Mouse (Mus musculus): ENCODE measurements around the gene Slc17a2. TPM values are rescaled to one million over a fixed set of nuclear protein-coding genes. Genes with fewer than 3 reads are reported as not detected.

Gene Slc17a2
- polyA plus RNA-seq, 1 experiment from 2014 or later: not detected

DNA sequence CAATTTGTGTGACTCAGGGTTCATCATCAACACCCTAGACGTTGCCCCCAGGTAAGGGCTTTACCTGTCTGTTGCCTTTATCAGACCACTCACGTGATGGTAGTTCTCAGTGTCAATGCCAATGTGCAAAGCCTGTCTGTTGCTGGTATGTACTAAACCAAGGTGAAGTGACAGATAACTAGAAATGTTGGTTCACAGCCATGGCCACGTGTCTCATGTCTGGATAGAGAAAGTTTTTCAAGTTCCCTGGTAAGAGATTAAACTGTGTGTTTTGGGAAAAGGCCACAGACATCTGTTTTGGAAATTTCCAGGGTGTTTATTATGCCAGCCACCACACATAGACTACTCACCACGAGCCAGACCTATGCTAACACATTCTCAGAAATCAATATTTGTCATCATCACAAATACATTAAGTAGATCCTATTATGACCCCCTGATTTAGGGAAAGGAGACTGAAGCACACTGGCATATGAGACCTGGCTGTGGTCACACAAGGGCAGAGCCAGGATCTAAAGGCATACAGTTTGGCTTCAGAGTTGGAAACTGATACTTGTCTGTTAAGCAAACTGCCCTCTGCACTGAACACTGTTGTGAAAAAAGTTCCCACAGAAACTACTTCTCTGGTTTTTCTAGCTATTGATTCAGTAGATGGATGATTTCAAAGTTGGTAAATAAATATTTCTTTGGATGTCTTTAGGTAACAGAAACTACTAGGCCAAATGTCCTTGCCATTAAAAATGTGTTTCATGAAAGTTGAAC is 13.6 kb downstream of the Slc17a2 start:
- 77% methylated on average over 4 of the region's 4 CpGs for WGBS
- no peak for DNase-seq (ENCODE audit: low spot score)
- H3K27ac ChIP-seq (replicated peaks): no peak overlapping the region
- no peak overlapping the region for H3K4me3 ChIP-seq
- H3K9me3 ChIP-seq: no peaks in the 10 kb centered on the region
- H3K27me3 ChIP-seq (replicated peaks; ENCODE audit: low read depth, poor library complexity, severe bottlenecking): no peaks in the 10 kb centered on the region
- H3K4me1 ChIP-seq: peaks cover 7% of the 10 kb centered on the region
- no peaks in the 10 kb centered on the region for H3K36me3 ChIP-seq (replicated peaks)

DNA sequence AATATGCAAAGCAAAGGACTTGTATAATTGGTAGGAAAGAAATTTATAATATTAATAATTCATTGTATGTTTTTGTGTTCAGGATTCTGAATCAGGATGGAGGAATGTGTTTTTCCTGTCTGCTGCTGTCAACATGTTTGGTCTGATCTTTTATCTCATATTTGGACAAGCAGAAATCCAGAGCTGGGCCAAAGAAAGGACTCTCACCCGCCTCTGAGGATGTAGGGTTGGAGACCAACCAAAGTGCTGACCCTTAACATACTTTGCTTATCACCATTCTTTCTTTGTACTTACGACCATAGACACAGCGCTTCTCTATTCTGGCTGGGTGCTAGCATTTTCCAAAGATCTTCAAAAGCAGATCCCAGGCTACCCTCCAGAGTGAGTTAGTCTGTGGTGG is 15.4 kb downstream of the Slc17a2 start:
- no peak overlapping the region for H3K4me3 ChIP-seq
- H3K27ac ChIP-seq (replicated peaks): no peak overlapping the region
- H3K9me3 ChIP-seq: no peaks in the 10 kb centered on the region
- 89% methylated on average over 3 of the region's 3 CpGs for WGBS
- H3K4me1 ChIP-seq: peaks cover 7% of the 10 kb centered on the region
- no peak for DNase-seq (ENCODE audit: low spot score)
- no peaks in the 10 kb centered on the region for H3K36me3 ChIP-seq (replicated peaks)
- no peaks in the 10 kb centered on the region for H3K27me3 ChIP-seq (replicated peaks; ENCODE audit: low read depth, poor library complexity, severe bottlenecking)

DNA sequence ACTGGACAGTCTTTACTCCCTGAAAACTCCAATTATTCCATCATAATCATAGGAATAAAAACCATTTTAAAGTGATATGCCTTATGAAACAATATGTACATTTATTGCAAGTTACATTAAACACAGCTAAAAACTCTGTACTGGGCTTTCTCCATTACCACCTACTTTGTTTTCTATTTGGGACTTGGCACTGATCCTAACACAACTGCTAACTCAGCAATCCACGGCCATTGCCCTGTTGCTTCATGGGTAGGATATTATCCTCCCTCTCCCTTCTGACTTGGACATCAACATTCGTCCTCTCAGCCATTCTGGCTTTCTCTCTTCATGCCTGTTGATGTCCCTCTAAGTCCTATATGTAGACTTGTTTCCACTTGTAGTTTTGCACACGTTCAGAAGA is 19.8 kb downstream of the Slc17a2 start:
- no peaks in the 10 kb centered on the region for H3K9me3 ChIP-seq
- no peaks in the 10 kb centered on the region for H3K27me3 ChIP-seq (replicated peaks; ENCODE audit: low read depth, poor library complexity, severe bottlenecking)
- WGBS: 83% methylated on average over 3 of the region's 3 CpGs
- no peak for DNase-seq (ENCODE audit: low spot score)
- no peak overlapping the region for H3K27ac ChIP-seq (replicated peaks)
- H3K4me1 ChIP-seq: no peaks in the 10 kb centered on the region
- H3K36me3 ChIP-seq (replicated peaks): no peaks in the 10 kb centered on the region
- no peak overlapping the region for H3K4me3 ChIP-seq

DNA sequence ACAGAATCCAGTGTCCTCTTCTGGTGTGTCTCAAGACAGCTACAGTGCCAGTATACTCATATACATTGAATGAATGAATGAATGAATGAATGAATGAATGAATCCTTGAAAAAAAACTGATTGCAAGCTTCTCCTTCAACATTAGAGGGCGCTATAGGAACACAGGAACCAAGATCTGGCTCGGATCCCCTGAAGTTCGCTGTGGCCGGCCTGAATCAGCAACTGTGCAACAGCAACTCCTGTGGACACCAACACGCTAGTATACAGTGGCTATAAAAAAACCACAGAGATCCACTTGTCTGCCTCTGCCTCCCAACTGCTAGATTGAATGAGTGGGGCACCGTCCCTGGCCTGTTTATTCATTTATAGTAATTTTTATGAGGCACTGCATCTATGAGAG is 26.3 kb downstream of the Slc17a2 start:
- H3K9me3 ChIP-seq: no peaks in the 10 kb centered on the region
- no peaks in the 10 kb centered on the region for H3K36me3 ChIP-seq (replicated peaks)
- peak; percentile 53 for DNase-seq (ENCODE audit: low spot score)
- no peaks in the 10 kb centered on the region for H3K4me1 ChIP-seq
- H3K27ac ChIP-seq (replicated peaks): no peak overlapping the region
- WGBS: 20% methylated on average over 6 of the region's 6 CpGs
- no peaks in the 10 kb centered on the region for H3K27me3 ChIP-seq (replicated peaks; ENCODE audit: low read depth, poor library complexity, severe bottlenecking)
- no peak overlapping the region for H3K4me3 ChIP-seq

DNA sequence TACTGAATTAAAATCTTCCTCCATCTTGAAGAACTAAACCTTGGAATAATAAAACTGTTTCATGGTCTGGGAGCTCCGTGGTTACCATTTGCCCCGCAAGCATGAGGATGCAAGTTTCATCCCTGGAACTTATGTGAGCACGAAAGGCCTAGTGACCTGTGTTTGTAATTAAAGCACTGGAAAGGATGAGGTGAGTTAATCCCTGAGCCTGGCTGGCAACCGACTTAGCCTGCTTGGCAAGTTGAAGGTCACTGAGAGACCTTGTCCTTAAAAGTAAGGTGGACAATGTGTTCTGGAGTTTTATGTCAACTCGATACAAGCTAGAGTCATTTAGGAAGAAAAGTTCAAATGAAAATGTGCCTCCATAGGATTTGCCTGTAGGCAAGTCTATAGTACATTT is 28.0 kb downstream of the Slc17a2 start:
- H3K9me3 ChIP-seq: no peaks in the 10 kb centered on the region
- 87% methylated on average over 5 of the region's 5 CpGs for WGBS
- no peak for DNase-seq (ENCODE audit: low spot score)
- no peaks in the 10 kb centered on the region for H3K4me1 ChIP-seq
- no peaks in the 10 kb centered on the region for H3K27me3 ChIP-seq (replicated peaks; ENCODE audit: low read depth, poor library complexity, severe bottlenecking)
- H3K36me3 ChIP-seq (replicated peaks): no peaks in the 10 kb centered on the region
- H3K27ac ChIP-seq (replicated peaks): no peak overlapping the region
- no peak overlapping the region for H3K4me3 ChIP-seq

DNA sequence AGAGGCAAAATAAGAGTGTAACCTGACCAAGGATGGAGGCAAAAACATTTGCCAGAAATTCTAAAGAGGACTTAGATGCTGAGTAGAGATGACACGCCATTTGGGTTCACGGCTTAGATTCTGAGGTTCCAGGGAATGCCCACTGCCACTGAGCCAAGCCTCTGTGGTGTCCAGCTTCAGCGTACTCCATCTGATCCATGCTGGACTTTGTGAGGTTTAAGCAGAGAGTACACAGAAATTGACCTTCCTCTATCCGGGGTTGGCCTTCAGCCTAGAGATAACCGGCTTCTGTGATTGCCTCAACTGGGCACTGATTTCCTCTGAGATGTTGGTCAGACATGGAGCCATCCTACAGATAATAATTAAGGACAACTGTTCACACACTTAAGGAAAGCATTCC is 29.8 kb downstream of the Slc17a2 start:
- DNase-seq (ENCODE audit: low spot score): no peak
- WGBS: 92% methylated on average over 5 of the region's 5 CpGs

DNA sequence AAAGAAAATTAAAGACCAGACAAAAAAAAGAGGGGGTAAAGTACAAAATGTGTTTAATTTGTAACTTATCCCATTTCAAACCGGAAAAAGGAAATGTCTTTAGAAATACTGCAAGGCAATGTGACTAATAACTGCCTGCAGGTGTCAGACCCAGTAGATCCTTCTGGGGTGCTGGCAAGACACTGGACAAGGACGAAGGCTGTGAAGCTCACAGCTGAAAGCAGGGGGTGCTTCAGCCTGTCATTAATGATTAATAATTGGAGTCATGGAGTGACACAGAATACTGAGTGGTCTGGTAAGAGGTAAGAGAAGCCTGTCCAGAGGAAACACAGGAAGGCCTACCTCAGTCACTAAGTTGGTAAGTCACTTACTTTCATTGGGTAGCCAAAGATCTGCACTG is 32.5 kb downstream of the Slc17a2 start, which contains the start of gene Slc17a3:
Slc17a3 (plus strand) TSS at position 127 of the 400 bp plus-strand sequence.
- Histone ChIP-seq H3K9me3 (no peaks in the 10 kb centered on the region), H3K36me3 (replicated peaks) (no peaks in the 10 kb centered on the region), H3K27ac (replicated peaks) (no peak within 1 kb of the TSS), H3K4me1 (no peaks in the 10 kb centered on the region), H3K4me3 (no peak within 1 kb of the TSS), H3K27me3 (replicated peaks; ENCODE audit: low read depth, poor library complexity, severe bottlenecking) (no peaks in the 10 kb centered on the region)
- DNase-seq (ENCODE audit: low spot score): no peak
- WGBS: 88% methylated on average over 2 of the region's 2 CpGs

More for the DNA sequence above, 29.8 kb downstream of the Slc17a2 start:
- Histone ChIP-seq H3K27ac (replicated peaks) (no peak overlapping the region), H3K4me3 (no peak overlapping the region), H3K36me3 (replicated peaks) (no peaks in the 10 kb centered on the region), H3K9me3 (no peaks in the 10 kb centered on the region), H3K4me1 (no peaks in the 10 kb centered on the region), H3K27me3 (replicated peaks; ENCODE audit: low read depth, poor library complexity, severe bottlenecking) (no peaks in the 10 kb centered on the region)

DNA sequence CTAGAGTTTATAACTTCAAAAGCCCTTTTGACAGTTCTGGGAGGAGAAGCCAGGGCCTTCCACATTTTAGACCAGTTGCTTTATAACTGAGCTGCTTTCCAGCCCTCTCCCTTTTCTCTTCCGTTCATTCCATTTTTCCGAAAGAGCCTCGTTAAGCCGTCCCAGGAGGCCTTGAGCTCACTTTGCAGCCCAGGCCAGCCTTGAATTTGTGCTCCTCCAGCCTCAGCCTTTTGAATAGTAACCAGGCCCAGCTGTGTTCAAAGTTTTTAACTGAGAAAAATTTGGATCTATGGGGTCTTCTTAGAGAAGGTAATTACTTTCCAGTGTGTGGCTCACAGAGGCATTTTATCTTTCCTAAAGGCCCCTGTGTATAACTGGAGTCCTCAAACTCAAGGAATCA is 39.1 kb downstream of the Slc17a2 start:
- no peak overlapping the region for H3K27ac ChIP-seq (replicated peaks)
- no peaks in the 10 kb centered on the region for H3K9me3 ChIP-seq
- H3K4me3 ChIP-seq: no peak overlapping the region
- H3K36me3 ChIP-seq (replicated peaks): no peaks in the 10 kb centered on the region
- no peaks in the 10 kb centered on the region for H3K27me3 ChIP-seq (replicated peaks; ENCODE audit: low read depth, poor library complexity, severe bottlenecking)
- no peak for DNase-seq (ENCODE audit: low spot score)
- H3K4me1 ChIP-seq: no peaks in the 10 kb centered on the region
- 53% methylated on average over 4 of the region's 4 CpGs for WGBS

DNA sequence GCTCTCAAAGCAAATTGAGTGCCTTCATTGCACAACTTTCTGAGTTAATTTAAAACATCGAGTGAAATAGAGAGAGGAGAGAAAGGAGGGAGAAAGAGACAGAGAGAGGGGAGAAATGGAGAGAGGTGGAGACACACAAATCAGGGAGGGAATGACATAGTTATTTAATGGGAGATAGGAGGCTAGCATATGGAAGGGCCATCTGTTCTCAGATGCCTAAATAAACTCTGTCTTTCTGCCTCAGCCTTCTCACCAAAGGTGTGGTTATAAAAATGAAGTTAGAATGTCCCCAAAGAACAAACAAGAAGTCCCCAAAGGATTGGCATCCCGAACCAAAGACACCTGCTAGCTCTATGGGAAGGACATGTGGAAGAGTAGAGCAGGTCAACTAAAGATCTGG is 42.5 kb downstream of the Slc17a2 start:
- H3K4me1 ChIP-seq: no peaks in the 10 kb centered on the region
- DNase-seq (ENCODE audit: low spot score): no peak
- no peaks in the 10 kb centered on the region for H3K9me3 ChIP-seq
- no peak overlapping the region for H3K4me3 ChIP-seq
- H3K27ac ChIP-seq (replicated peaks): no peak overlapping the region
- no peaks in the 10 kb centered on the region for H3K27me3 ChIP-seq (replicated peaks; ENCODE audit: low read depth, poor library complexity, severe bottlenecking)
- no peaks in the 10 kb centered on the region for H3K36me3 ChIP-seq (replicated peaks)
- WGBS: 92% methylated on average over 2 of the region's 2 CpGs

DNA sequence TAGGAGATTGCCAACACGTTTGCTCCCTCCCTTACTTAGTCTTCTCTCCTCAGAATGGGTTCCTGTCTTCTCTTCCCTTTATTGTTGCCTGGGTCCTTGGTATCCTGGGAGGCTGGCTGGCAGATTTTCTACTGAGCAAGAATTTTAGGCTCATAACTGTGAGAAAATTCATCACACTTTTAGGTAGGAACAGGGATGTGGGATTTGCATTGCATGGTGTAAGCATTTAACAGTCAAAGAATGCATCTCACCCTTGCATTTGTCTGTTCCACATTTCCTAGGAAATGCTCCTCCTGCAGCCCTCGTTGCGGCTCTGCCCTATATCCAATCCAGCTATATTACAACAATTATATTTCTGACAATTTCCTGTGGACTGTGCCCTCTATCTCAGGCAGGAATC is 49.6 kb downstream of the Slc17a2 start:
- H3K27me3 ChIP-seq (replicated peaks; ENCODE audit: low read depth, poor library complexity, severe bottlenecking): no peaks in the 10 kb centered on the region
- DNase-seq (ENCODE audit: low spot score): no peak
- no peaks in the 10 kb centered on the region for H3K9me3 ChIP-seq
- WGBS: 68% methylated on average over 3 of the region's 3 CpGs
- no peak overlapping the region for H3K27ac ChIP-seq (replicated peaks)
- H3K4me3 ChIP-seq: no peak overlapping the region
- no peaks in the 10 kb centered on the region for H3K4me1 ChIP-seq
- no peaks in the 10 kb centered on the region for H3K36me3 ChIP-seq (replicated peaks)

DNA sequence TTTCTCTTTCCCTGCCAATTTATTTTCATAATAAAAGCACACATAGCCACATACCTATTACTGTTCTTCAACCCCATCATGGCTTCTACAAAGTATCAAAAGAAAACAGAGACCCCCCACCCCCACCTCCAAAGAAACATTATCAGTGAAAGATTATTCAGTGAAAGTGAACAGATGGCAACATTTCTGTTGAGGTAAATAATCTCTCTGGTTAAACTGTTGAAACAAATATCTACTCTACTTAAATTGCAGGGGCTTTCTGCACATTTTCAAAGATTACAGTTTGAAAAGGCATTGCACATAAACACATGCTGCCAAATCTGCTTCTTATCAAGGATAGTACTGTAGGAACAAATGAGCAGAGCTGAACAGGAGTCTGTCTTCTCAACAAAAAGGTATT is 55.0 kb downstream of the Slc17a2 start:
- H3K4me3 ChIP-seq: no peak overlapping the region
- H3K27me3 ChIP-seq (replicated peaks; ENCODE audit: low read depth, poor library complexity, severe bottlenecking): no peaks in the 10 kb centered on the region
- H3K4me1 ChIP-seq: peaks cover 3% of the 10 kb centered on the region
- no peak overlapping the region for H3K27ac ChIP-seq (replicated peaks)
- no peaks in the 10 kb centered on the region for H3K9me3 ChIP-seq
- DNase-seq (ENCODE audit: low spot score): no peak
- H3K36me3 ChIP-seq (replicated peaks): no peaks in the 10 kb centered on the region

DNA sequence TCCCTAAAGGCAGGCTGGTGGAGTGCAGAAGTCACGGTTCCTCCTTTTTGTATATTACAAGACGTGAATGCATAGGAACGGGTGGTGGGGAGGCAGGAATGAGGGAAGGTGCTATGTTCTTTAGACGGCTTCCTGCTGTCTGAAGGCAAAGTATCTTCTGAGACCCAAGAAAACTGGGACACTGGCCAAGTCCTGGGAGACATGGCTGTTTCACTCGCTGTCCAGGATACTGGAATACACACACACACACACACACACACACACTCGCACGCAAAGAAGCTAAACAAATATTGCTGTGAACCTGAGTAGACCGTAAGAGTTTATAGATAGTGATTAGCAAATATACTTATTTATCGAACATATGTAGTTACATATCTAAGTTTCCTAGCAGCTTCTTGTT is 57.9 kb downstream of the Slc17a2 start:
- Histone ChIP-seq H3K4me1 (peaks cover 3% of the 10 kb centered on the region), H3K36me3 (replicated peaks) (no peaks in the 10 kb centered on the region), H3K4me3 (no peak overlapping the region), H3K27ac (replicated peaks) (no peak overlapping the region), H3K27me3 (replicated peaks; ENCODE audit: low read depth, poor library complexity, severe bottlenecking) (no peaks in the 10 kb centered on the region), H3K9me3 (no peaks in the 10 kb centered on the region)
- WGBS: 87% methylated on average over 9 of the region's 9 CpGs
- no peak for DNase-seq (ENCODE audit: low spot score)

DNA sequence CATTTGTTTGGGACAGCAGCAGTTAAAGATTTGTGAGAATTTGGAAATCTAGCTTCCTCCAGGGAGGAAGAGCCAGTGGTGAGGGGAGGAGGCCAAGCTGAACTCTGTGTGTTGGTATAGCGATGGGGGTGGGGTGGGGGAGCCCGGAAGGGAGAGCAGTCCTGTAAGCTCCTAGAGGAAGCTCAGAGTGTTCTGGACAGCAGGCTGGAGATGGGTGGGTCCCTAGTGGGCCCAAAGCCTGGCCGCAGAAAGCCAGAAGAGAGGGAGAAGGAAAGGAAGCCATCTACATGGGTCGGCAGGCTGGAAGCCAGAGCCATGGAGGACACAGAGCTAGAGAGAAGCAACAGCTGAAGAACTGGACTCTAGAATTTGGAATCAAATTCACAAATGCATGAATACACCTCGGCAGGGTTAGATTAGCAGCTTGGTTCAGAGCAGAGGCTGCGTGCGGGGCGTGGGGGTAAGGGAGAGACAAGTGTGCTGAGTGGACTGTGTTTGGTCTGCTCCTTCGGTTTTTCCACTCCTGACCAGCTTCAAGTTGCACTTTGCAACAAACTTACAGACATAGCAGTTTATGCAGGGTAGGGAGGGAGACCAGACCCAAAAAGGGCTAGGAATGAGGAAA is 59.4 kb downstream of the Slc17a2 start:
- Histone ChIP-seq H3K4me1 (peaks cover 3% of the 10 kb centered on the region), H3K4me3 (no peak overlapping the region), H3K9me3 (no peaks in the 10 kb centered on the region), H3K27ac (replicated peaks) (no peak overlapping the region; the same call in 1 of the 2 replicates), H3K27me3 (replicated peaks; ENCODE audit: low read depth, poor library complexity, severe bottlenecking) (no peaks in the 10 kb centered on the region), H3K36me3 (replicated peaks) (no peaks in the 10 kb centered on the region)
- 78% methylated on average over 9 of the region's 9 CpGs for WGBS
- no peak for DNase-seq (ENCODE audit: low spot score)

Measured in embryonic facial prominence, embryonic 10.5 days (tissue).